Mouse (Mus musculus): Measurements from ENCODE around the gene Eif4g3.

The Eif4g3 gene

GRCm38 (mm10) chr4:138061161-138061560 lies 68.3 kb downstream of the Eif4g3 start:
- DNase-seq (ENCODE audit: low spot score in 2 of 2): no peak

- no peak for DNase-seq (ENCODE audit: low spot score in 2 of 2)
These were observed 70.8 kb downstream of the Eif4g3 start for GRCm38 (mm10) chr4:138063372-138064265.

GRCm38 (mm10) chr4:138064882-138065592 lies 72.2 kb downstream of the Eif4g3 start:
- DNase-seq (ENCODE audit: low spot score in 2 of 2): no peak

- no peak for DNase-seq (ENCODE audit: low spot score in 2 of 2)
These were observed 72.9 kb downstream of the Eif4g3 start for GRCm38 (mm10) chr4:138065593-138066169.

GRCm38 (mm10) chr4:138066421-138066820 lies 73.6 kb downstream of the Eif4g3 start:
- DNase-seq (ENCODE audit: low spot score in 2 of 2): no peak

GRCm38 (mm10) chr4:138067858-138068257 lies 75.0 kb downstream of the Eif4g3 start:
- no peak for DNase-seq (ENCODE audit: low spot score in 2 of 2)

- DNase-seq (ENCODE audit: low spot score in 2 of 2): peak; percentile 64 to 73
These were observed 75.8 kb downstream of the Eif4g3 start for GRCm38 (mm10) chr4:138068598-138068997.

- no peak for DNase-seq (ENCODE audit: low spot score in 2 of 2)
These were observed 76.5 kb downstream of the Eif4g3 start for GRCm38 (mm10) chr4:138069371-138069770.

GRCm38 (mm10) chr4:138071497-138071896 lies 78.7 kb downstream of the Eif4g3 start:
- no peak for DNase-seq (ENCODE audit: low spot score in 2 of 2)

GRCm38 (mm10) chr4:138073086-138073485 lies 80.3 kb downstream of the Eif4g3 start:
- no peak for DNase-seq (ENCODE audit: low spot score in 2 of 2)

- DNase-seq (ENCODE audit: low spot score in 2 of 2): peak in 1 of 2 experiments; percentile 42
These were observed 80.7 kb downstream of the Eif4g3 start for GRCm38 (mm10) chr4:138073531-138073930.

GRCm38 (mm10) chr4:138074896-138075584 lies 82.2 kb downstream of the Eif4g3 start:
- no peak for DNase-seq (ENCODE audit: low spot score in 2 of 2)

GRCm38 (mm10) chr4:138077663-138078295 lies 85.0 kb downstream of the Eif4g3 start:
- DNase-seq (ENCODE audit: low spot score in 2 of 2): no peak

GRCm38 (mm10) chr4:138079234-138079633 lies 86.4 kb downstream of the Eif4g3 start:
- DNase-seq (ENCODE audit: low spot score in 2 of 2): no peak

GRCm38 (mm10) chr4:138082466-138082865 lies 89.6 kb downstream of the Eif4g3 start:
- DNase-seq (ENCODE audit: low spot score in 2 of 2): no peak

- no peak for DNase-seq (ENCODE audit: low spot score in 2 of 2)
These were observed 91.3 kb downstream of the Eif4g3 start for GRCm38 (mm10) chr4:138084103-138084502.

GRCm38 (mm10) chr4:138084851-138085573 lies 92.2 kb downstream of the Eif4g3 start:
- peak in 1 of 2 experiments; percentile 47 for DNase-seq (ENCODE audit: low spot score in 2 of 2)

- no peak for DNase-seq (ENCODE audit: low spot score in 2 of 2)
These were observed 94.1 kb downstream of the Eif4g3 start for GRCm38 (mm10) chr4:138086949-138087348.

- no peak for DNase-seq (ENCODE audit: low spot score in 2 of 2)
These were observed 96.7 kb downstream of the Eif4g3 start for GRCm38 (mm10) chr4:138089512-138089911.

- DNase-seq (ENCODE audit: low spot score in 2 of 2): no peak
These were observed 98.9 kb downstream of the Eif4g3 start for GRCm38 (mm10) chr4:138091562-138092194.
